Mouse (Mus musculus): ENCODE data around the gene Gpr87. TPM values are rescaled to one million over a fixed set of nuclear protein-coding genes. Genes with fewer than 3 reads are reported as not detected.

Gene Gpr87
- polyA plus RNA-seq, 1 experiment: not detected

DNA sequence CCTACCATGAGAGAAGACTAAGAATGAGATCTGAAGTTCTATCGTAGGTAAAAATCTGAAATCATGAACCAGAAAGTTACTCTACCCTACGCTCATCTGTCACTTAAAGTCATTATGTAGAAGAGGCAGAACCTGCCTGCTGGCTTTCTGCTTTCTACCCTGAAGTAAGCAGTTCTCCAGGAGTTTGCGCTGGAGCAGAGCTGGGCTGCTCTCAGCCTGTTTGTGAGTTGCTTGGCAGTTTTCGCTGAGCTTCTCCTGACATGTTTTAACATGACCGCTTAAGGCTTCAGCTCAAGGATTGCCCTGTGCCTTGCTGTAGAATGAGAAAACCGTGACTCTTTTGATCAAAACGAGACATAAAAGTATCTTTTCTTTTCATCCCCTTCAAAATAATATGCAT lies 805 bp downstream of the Gpr87 start:
- Histone ChIP-seq H3K27me3 (replicated peaks) (no peaks in the 10 kb centered on the region), H3K36me3 (replicated peaks; ENCODE audit: low read length) (peaks cover 74% of the 10 kb centered on the region), H3K4me1 (peaks cover 48% of the 10 kb centered on the region), H3K4me3 (replicated peaks) (no peak overlapping the region), H3K9me3 (no peaks in the 10 kb centered on the region)
- TF ChIP-seq GATA1 (IDR thresholded peaks at IDR 0.05; ENCODE audit: borderline replicate concordance, low read length) (no peak), FLI1 (IDR thresholded peaks at IDR 0.05; ENCODE audit: low read length) (no peak)

DNA sequence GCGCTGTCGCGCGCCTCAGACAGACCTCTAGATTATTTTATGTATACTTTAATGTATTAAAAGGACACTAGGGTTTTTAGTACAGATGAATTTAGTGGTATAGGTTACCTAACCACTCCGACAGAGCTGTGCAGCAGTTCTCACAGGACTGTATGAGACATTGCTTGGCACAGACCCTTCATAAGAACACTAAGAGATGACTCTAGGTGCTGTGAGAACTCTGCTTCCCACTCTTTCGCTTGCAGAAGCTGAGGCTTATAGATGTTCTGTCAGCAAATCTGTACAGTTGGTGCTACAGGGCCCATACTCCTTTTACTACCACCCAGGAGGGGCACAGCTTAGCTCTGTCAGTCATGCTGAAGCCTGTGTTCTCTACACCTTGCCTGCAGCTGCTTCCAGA lies 3.2 kb downstream of the Gpr87 start:
- peaks cover 47% of the 10 kb centered on the region for H3K4me1 ChIP-seq
- no peaks in the 10 kb centered on the region for H3K9me3 ChIP-seq
- TF ChIP-seq GATA1 (IDR thresholded peaks at IDR 0.05; ENCODE audit: borderline replicate concordance, low read length) (no peak), FLI1 (IDR thresholded peaks at IDR 0.05; ENCODE audit: low read length) (no peak)
- peaks cover 83% of the 10 kb centered on the region for H3K36me3 ChIP-seq (replicated peaks; ENCODE audit: low read length)
- H3K4me3 ChIP-seq (replicated peaks): no peak overlapping the region
- no peaks in the 10 kb centered on the region for H3K27me3 ChIP-seq (replicated peaks)

DNA sequence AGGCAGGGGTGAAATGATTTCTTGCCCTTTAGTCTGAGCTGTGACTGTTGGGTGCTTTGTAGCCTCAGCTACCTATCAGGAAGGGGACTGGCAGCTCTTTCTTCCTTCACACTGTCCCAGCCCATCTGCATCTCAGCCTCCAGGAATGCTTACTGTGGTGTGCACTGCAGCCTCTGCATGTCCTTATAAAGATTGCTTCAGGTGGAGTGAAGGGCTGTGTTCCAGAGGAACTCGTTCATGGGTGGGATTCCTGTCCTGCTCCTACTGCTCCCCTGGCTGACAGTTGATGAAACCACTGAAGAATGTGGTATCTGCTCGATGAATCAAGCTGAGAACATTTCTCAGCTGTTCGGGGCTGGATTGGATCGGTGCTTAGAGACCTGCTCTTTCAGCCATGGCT lies 7.6 kb downstream of the Gpr87 start:
- Histone ChIP-seq H3K36me3 (replicated peaks; ENCODE audit: low read length) (peaks cover 78% of the 10 kb centered on the region), H3K4me3 (replicated peaks) (no peak overlapping the region), H3K9me3 (no peaks in the 10 kb centered on the region), H3K4me1 (peaks cover 49% of the 10 kb centered on the region), H3K27me3 (replicated peaks) (no peaks in the 10 kb centered on the region)
- no peak for TF ChIP-seq FLI1 (IDR thresholded peaks at IDR 0.05; ENCODE audit: low read length)
- no peak for TF ChIP-seq GATA1 (IDR thresholded peaks at IDR 0.05; ENCODE audit: borderline replicate concordance, low read length)

DNA sequence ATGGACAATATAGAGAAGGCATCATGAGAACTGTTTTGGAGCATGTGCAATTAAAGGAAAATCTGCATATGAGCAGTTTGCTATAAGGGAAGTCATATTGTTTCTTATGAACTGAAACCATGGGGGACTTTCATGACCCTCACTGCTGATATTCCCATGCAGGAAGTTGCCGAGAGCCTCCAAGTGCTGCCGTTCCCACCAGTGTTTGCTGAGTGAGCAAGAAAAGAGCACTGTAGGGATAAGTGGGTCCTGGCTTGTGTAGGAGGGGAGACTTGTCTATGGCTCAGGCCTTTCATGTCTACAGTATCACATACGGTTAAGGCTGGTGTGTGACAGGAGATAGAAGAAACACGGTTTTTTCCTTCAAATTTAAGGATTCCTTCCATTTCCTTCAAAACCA lies 9.2 kb downstream of the Gpr87 start:
- H3K27me3 ChIP-seq (replicated peaks): no peaks in the 10 kb centered on the region
- peaks cover 40% of the 10 kb centered on the region for H3K4me1 ChIP-seq
- no peaks in the 10 kb centered on the region for H3K9me3 ChIP-seq
- H3K36me3 ChIP-seq (replicated peaks; ENCODE audit: low read length): peaks cover 79% of the 10 kb centered on the region
- TF ChIP-seq GATA1 (IDR thresholded peaks at IDR 0.05; ENCODE audit: borderline replicate concordance, low read length): no peak
- TF ChIP-seq FLI1 (IDR thresholded peaks at IDR 0.05; ENCODE audit: low read length): no peak
- no peak overlapping the region for H3K4me3 ChIP-seq (replicated peaks)

DNA sequence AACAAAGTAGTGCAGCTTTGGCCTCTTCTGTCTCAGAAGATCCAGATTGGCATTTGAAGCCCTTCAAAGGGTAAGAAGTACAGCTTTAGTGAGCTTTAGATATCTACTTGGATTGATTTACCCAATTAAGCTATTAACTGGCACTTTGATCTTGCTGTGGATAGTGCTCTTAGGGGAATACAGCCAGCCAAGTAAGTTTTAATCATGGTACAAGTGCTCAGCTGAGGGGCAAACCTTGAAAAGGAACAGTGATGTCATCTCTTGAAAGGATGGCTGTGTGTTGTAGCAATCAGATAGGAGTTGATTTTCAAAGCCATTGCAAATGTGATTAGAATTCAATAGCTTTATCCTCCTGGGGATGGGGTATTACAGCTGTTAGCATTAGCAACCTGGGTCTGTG lies 12.8 kb downstream of the Gpr87 start:
- H3K4me1 ChIP-seq: peaks cover 34% of the 10 kb centered on the region
- H3K9me3 ChIP-seq: no peaks in the 10 kb centered on the region
- TF ChIP-seq GATA1 (IDR thresholded peaks at IDR 0.05; ENCODE audit: borderline replicate concordance, low read length) (no peak), FLI1 (IDR thresholded peaks at IDR 0.05; ENCODE audit: low read length) (no peak)
- H3K27me3 ChIP-seq (replicated peaks): no peaks in the 10 kb centered on the region
- H3K36me3 ChIP-seq (replicated peaks; ENCODE audit: low read length): peaks cover 83% of the 10 kb centered on the region
- H3K4me3 ChIP-seq (replicated peaks): no peak overlapping the region

DNA sequence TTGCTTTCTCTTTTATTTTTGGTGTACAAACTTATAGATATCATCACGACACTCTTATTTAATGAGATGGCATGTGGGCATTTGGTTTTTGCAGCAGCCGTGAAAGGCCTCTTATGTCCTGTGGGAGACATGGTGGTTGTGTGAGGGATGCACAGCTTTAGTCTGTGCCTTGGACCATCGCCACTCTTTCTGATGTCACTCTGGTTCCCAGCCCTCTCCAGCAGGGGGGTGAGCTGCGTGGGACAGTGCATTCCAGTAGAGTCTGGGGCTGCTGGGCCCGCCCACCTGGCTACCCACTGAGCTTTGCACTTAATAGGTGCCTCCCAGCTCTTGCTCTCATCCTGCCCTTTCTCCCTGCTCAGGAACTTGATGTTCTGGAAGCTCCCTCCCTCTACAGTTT lies 13.8 kb downstream of the Gpr87 start:
- no peaks in the 10 kb centered on the region for H3K27me3 ChIP-seq (replicated peaks)
- peaks cover 39% of the 10 kb centered on the region for H3K4me1 ChIP-seq
- TF ChIP-seq FLI1 (IDR thresholded peaks at IDR 0.05; ENCODE audit: low read length) (no peak), GATA1 (IDR thresholded peaks at IDR 0.05; ENCODE audit: borderline replicate concordance, low read length) (no peak)

DNA sequence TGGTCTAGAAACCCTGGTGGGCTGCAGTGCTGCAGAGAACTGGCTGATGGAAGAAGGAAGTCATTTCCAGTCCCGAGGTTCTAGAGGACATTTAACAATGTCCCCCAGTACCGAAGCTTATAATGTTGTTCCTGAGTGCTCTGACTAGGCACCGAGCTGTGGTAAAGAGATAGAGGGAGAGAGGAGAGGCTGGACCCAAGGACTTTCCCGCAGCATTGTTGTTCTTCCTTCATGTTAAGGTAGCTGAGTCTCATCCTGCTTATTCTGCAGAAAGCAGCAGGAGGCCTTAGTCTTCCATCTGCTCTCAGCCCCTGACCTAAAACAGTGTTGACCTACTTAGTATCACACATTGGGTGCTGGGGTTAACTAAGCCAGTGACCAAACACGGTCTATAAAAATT lies 18.0 kb downstream of the Gpr87 start:
- Histone ChIP-seq H3K36me3 (replicated peaks; ENCODE audit: low read length) (peaks cover 60% of the 10 kb centered on the region), H3K9me3 (no peaks in the 10 kb centered on the region), H3K27me3 (replicated peaks) (no peaks in the 10 kb centered on the region), H3K4me1 (peaks cover 72% of the 10 kb centered on the region), H3K4me3 (replicated peaks) (peak overlapping the region; percentile 29)
- TF ChIP-seq FLI1 (IDR thresholded peaks at IDR 0.05; ENCODE audit: low read length): no peak
- no peak for TF ChIP-seq GATA1 (IDR thresholded peaks at IDR 0.05; ENCODE audit: borderline replicate concordance, low read length)

More for the DNA sequence above, 13.8 kb downstream of the Gpr87 start:
- H3K9me3 ChIP-seq: no peaks in the 10 kb centered on the region
- H3K4me3 ChIP-seq (replicated peaks): no peak overlapping the region
- peaks cover 77% of the 10 kb centered on the region for H3K36me3 ChIP-seq (replicated peaks; ENCODE audit: low read length)

DNA sequence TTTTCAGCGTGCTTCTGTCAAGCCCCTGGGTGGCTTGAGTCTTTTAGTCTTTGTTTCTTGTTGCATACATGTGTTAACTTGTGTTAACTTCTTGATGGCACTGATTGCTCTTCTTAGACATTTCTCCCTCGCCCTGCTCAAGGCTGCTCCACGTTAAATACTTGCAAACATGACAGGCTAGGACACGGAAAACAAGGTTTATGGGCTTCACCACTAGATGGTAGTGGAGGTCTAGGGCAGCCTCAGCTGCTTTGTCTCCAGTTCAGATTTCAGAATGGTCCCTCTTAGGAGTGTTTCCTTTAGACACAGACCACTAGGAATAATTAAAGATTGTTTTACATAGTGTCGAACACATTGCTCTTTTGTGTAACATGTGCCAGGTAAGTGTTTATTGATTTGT lies 19.7 kb downstream of the Gpr87 start:
- Histone ChIP-seq H3K4me1 (peaks cover 84% of the 10 kb centered on the region), H3K27me3 (replicated peaks) (no peaks in the 10 kb centered on the region), H3K36me3 (replicated peaks; ENCODE audit: low read length) (peaks cover 46% of the 10 kb centered on the region), H3K9me3 (no peaks in the 10 kb centered on the region), H3K4me3 (replicated peaks) (no peak overlapping the region)
- no peak for TF ChIP-seq GATA1 (IDR thresholded peaks at IDR 0.05; ENCODE audit: borderline replicate concordance, low read length)

DNA sequence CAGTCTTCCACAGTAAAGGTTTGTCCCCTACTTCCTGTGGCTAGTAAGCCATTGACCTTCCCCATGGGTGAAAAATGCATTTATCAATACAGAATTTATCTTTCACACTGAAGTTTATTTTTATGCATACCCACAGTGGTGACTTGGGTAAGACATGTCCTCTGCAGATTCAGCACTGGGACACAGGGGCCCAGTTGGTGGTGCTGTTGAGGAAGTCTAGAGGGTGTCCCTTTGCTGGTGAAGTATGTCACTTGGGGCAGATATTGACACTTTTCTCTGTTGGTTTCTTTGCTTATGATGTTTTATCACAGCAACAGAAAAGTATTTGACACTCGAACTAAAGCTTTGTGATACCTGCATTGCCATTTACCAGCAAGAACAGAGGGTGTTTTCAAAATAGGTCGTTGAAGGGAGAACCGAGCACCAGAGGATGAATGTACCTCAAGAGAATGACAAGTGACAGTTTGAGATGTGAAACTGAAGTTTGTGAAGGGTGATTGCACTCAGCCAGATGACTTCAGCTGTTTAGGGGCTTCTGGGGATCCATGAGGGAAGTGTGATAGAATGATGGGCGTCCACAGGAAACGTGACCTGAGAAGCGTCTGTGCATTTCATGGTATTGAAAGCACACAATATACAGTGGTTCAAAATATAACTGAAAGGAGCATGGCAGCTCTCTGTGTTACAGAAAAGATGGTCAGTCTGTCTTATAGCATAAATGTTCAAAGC lies 20.3 kb downstream of the Gpr87 start:
- peaks cover 86% of the 10 kb centered on the region for H3K4me1 ChIP-seq
- TF ChIP-seq FLI1 (IDR thresholded peaks at IDR 0.05; ENCODE audit: low read length) (no peak), GATA1 (IDR thresholded peaks at IDR 0.05; ENCODE audit: borderline replicate concordance, low read length) (no peak)
- H3K27me3 ChIP-seq (replicated peaks): no peaks in the 10 kb centered on the region
- H3K36me3 ChIP-seq (replicated peaks; ENCODE audit: low read length): peaks cover 39% of the 10 kb centered on the region
- no peaks in the 10 kb centered on the region for H3K9me3 ChIP-seq
- peak overlapping the region; percentile 7 for H3K4me3 ChIP-seq (replicated peaks)

DNA sequence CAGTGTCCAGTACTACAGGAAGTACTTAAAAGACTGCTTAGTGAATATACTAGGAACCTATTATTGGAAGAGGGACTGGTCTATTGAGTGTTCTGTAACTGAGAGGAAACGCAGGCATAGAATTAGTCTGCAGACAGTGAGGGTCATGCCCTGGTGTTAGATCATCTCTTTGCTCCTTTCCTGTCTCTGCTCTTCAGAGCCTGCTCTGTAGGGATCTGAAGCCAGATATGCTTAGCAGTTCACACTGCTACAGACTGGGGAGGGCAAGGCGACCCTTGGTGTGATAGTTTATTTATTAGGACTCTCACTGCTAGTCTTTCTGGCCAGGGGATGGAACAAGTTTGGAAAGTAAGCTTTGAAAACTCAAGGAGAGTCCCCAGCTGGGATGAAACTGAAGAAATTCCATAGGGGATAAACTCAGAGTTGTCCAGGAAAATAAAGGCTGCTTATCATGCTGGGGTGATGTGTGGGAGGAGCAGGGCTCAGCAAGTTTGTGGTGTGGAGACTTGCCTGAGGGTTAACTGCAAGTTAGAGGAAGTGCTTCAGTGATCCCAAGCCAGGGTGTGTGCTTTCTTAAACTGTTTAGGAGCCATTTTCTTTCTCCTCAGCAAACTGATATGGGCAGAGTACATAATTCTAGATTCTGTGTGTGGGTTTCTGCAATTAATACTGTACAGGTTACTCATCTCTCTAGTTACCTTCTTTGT lies 24.8 kb downstream of the Gpr87 start:
- TF ChIP-seq FLI1 (IDR thresholded peaks at IDR 0.05; ENCODE audit: low read length) (no peak), GATA1 (IDR thresholded peaks at IDR 0.05; ENCODE audit: borderline replicate concordance, low read length) (no peak)
- Histone ChIP-seq H3K9me3 (no peaks in the 10 kb centered on the region), H3K4me3 (replicated peaks) (peak overlapping the region; percentile 76), H3K36me3 (replicated peaks; ENCODE audit: low read length) (peaks cover 30% of the 10 kb centered on the region), H3K4me1 (peaks cover 81% of the 10 kb centered on the region), H3K27me3 (replicated peaks) (no peaks in the 10 kb centered on the region)
